Mouse (Mus musculus): ENCODE data around the gene Spg20.
A peak's percentile ranks its signal among the peaks of the same experiment; 100 is the strongest.

The Spg20 gene

GRCm38 (mm10) chr3:55146441-55146840 lies 34.5 kb downstream of the Spg20 start:
- no peak for DNase-seq (ENCODE audit: extremely low read depth, insufficient read length, low spot score)

- no peak for DNase-seq (ENCODE audit: extremely low read depth, insufficient read length, low spot score)
Measured at GRCm38 (mm10) chr3:55147156-55147555, 35.2 kb downstream of the Spg20 start.

DNA sequence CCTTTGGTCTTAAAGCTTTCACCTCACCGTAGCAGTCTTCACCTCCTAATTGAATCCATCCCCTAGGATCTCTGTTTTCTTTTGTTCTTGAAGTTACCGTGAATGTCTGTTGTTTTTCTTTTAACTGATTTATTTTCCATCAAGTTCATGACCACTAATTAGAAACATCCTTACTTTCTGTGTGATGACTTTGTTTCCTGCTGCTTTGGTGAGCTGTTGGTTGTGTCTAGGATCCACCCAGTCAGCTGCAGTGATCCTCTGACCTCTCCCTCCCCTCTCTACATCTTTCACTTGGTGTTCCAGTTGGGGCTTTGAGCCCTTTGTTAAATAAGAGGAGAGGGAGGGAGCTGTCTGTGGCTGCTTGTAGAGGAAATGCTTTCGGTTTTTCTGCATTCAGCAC lies 36.2 kb downstream of the Spg20 start:
- DNase-seq (ENCODE audit: extremely low read depth, insufficient read length, low spot score) = no peak

DNA sequence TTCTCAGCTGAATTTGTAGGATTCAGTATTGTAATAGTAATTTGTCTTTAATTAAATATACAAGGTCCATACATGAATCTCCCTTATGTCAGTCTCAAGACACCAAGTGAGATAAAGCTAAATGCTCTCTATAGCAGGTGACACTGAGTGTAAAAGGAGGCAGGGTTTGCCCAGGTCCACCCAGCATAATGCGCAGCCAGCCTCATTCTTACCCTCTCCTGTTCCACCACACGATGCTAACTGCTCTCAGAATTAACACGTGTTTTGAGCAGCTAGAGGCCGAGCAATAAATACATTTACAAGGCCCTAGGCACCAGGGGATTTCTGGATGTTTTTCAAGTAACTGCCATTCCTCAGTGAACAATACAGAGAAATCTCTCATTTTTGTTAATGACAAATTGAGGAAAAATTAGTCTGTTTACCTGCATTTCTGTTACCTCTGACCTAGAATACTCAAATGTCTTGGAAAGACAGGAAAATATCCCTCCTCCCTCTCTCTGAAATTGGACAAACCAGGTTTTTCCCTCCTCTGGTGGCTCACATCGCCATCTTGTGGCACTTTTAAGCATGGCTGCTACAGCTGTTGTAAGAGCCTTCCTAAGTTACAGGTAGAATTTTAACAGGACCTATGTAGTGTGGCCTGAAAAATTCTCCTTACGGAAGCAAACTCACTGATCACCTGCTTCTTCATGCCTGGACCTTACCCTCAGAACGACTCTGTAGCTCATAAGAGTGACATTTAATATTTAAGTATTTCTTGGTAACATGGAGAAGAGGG lies 39.9 kb downstream of the Spg20 start:
- peak; percentile 27 for DNase-seq (ENCODE audit: extremely low read depth, insufficient read length, low spot score)

DNA sequence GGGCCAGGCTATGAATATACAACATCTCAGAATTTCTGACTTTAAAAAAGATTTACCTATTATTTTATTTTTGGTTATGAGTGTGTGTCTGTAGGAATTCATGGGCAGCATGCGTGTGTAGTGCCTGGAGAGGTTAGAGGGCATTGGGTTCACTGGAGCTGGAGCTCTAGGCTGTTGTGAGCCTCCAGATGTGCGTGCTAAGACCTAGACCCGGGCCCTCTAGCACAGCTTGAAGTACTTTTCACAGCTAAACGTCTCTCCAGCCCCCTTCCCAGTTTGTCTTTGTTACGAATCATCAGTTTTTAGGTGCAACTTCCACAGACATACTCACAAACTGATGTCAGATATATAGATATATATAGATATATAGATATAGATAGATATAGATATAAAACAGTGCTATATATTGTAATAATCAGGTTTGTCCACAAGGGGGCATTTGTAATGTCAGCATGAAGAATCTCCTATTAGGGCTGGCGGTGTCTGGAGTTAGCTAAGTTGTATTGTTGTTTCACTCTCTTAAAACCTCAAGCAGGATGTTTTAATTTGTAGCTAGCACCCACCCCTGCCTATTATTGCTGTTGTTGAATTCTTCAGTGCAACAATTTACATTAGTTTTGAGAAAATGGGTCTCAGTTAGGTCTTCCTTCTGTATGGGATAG lies 40.9 kb downstream of the Spg20 start:
- no peak for DNase-seq (ENCODE audit: extremely low read depth, insufficient read length, low spot score)

DNA sequence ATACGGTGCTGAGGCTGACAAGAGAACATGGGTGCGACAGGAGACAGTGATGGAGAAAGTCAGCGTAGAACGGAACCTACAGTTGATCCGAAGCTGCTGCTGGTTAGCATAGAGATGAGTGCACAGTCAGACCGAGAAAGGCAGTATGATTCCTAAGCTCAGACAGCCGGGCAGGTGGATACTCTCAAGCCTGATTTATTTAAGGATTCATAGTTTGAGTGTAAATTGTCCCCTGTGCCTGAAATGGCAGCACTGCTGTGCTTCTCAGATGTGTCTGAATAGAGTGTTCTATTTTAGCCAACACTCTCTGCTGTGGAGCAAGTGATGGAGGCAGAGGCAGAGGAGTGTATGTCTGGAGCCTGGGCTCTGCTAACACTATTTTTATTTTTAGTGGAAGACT lies 42.3 kb downstream of the Spg20 start:
- DNase-seq (ENCODE audit: extremely low read depth, insufficient read length, low spot score) = no peak

DNA sequence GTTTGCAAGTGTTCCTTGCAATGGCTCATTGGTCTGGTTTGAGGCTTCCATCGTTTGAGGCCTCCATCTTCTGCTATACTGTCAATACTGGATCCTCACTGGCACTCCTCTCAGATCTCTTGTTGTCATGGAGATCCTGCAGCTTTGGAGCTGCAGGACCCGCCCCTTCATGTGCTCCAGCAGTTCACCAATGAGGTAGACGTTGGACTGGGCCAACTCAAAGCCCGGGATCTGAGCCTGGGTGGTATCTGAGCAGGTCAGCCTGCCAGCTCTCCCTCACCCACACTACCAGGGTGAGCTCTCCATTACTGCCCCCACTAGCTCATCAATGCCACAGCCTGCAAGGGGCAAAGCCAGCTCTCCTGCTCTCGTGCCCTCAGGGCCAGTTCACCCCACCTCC lies 45.5 kb downstream of the Spg20 start:
- no peak for DNase-seq (ENCODE audit: extremely low read depth, insufficient read length, low spot score)

DNA sequence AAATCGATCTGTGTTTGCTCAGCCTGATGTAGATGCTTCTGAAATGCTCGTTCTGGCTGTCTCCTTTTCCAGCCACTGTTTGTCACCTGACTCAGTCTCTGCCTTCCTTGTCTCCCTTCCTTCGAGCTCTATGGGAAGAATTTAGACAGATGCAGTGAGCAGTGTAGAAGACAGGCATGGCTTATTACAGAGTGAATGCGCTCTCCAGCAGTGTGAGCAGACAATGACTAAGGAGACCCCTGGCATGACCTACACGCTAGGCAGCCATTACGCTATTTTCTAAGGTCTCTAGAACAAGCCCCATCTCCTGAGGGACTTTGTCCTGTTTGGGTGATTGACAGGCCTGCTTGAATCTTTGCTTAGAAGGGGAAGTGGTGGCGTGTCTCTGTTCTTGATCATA lies 49.2 kb downstream of the Spg20 start:
- no peak for DNase-seq (ENCODE audit: extremely low read depth, insufficient read length, low spot score)

DNA sequence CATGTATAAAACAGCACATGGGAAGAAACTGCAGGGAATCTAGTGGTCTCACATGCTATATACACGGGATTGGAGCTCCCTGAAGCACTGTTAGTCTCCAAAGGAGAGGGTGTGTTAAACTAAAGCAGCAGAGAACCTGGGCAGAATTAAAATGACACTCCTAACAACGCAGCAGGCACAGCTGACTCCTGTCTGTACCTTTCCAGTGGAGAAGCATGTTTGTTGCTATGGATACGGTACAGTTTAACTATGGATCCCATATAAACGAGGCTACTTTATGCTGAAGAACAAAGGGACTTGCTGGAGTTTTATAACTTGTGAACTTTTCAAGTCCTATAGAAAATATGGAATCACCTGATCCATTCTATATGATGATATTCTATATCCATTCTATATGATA lies 51.6 kb downstream of the Spg20 start:
- no peak for DNase-seq (ENCODE audit: extremely low read depth, insufficient read length, low spot score)

DNA sequence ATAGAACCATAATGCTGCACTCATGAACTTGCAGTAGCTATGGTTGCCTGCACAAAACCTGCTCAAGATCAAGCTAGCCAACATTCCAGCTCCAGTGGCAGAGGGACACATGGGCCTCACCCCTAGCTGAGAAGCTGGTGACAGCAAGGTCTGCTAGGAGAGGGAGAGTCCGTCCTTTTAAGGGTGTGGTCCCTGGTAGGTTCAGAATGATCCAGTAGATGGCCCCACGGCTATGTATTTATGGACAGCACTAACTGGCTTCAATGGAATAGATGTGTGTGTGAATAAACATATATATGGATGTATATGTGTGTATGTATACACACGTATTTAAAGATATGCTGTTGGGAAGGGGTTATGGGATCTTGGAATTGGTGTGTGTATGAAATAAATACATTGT lies 60.6 kb downstream of the Spg20 start:
- no peak for DNase-seq (ENCODE audit: extremely low read depth, insufficient read length, low spot score)

GRCm38 (mm10) chr3:55177271-55177670 lies 65.4 kb downstream of the Spg20 start:
- DNase-seq (ENCODE audit: extremely low read depth, insufficient read length, low spot score) = no peak

DNA sequence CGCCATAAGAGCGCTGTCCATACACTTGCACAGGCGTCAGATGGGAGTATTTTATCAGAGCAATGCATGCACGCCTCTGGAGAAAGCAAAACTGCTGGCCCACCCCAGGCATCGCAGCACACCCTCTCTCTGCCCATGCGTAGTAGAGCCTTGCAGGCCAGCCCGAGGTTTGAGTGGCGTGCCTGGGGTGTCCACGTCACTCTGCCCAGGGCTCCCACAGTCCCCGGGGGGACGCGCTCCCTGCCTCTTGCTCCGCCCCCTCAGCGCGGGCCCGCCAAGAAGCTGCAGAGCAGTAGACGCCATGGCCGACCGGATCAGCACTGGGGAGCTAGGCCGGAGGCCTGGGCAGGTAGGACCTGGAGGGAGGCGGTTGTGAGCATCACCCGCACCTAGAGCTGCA lies 69.9 kb downstream of the Spg20 start, which contains the start of gene Sohlh2:
Sohlh2 (plus strand) TSS at position 263 of the 400 bp plus-strand sequence.
- DNase-seq (ENCODE audit: extremely low read depth, insufficient read length, low spot score) = no peak
